Mouse (Mus musculus) adipocyte (in vitro differentiated cells): ENCODE results near the gene Ipo13.

Experiments used
- DNase-seq: peaks from one replicate; pipeline ENCODE4 v3.0.0-alpha.2; 2016; ENCODE audit warnings: low spot score

Ipo13 gene

GRCm38 (mm10) chr4:117914591-117915442 lies at the start of gene Ipo13:
TSS of gene Ipo13 (minus strand) at chr4:117914999.
- DNase-seq: peak; percentile 88

DNA sequence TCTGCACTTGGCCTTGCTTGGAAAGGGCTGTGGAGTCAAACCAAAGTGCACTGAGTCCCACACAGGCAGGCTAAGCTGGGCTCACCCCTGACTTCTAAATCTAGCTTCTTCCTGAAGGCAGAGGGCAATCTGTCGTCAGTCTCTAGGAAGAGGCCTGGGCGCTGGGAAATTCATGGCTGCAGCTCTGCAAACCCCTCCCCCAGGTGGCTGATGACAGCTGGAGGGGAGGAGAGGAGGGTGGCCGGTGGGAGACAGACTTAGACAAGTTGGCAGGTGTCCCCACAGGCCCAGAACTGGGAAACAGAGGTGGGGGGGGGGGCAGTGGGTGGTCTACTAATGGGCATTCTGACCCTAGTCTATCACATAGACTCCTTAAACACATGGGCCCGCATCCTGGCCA lies 42.7 kb upstream of the Ipo13 start:
- DNase-seq: no peak

DNA sequence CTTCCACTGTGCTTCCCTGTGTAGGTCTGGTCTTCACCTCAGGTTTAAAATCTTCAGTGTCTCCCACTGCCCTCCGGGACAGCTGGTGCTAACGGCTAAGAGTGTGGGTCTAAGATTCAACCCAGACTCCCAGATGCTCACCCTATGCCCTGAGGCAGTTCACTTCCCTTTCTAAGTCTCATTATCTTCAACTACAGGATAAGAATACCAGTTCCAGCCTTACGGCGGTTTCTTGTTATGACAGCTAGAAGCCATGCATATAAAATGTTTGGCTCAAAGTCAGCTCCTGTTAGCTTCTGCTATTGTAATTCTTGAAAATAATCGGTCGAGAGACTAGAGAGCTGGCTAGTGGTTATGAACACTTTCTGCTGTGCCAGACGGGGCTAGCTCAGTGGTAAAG lies 32.7 kb upstream of the Ipo13 start:
- DNase-seq: no peak

- DNase-seq: no peak
These were observed 32.0 kb upstream of the Ipo13 start for GRCm38 (mm10) chr4:117946639-117947305.

GRCm38 (mm10) chr4:117943317-117943716 lies 28.5 kb upstream of the Ipo13 start:
- no peak for DNase-seq

DNA sequence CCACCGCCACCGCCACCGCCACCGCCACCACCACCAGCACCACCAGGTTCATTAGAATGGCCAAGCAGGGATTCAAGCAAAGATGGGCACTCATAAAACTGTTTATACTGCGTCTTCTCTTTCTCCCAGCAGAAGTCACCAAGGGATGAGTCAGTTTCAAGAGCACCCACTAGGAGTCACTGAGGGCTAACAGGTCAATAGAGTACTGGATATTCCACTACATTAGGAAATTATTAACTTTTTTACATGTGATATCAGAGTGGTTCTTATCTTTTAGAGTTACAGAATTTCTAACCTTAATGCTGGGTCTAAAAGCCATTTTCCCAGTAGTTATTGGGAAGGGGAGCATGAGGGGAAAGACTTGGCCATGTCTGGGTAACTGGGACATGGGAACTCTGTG lies 22.2 kb upstream of the Ipo13 start:
- no peak for DNase-seq

DNA sequence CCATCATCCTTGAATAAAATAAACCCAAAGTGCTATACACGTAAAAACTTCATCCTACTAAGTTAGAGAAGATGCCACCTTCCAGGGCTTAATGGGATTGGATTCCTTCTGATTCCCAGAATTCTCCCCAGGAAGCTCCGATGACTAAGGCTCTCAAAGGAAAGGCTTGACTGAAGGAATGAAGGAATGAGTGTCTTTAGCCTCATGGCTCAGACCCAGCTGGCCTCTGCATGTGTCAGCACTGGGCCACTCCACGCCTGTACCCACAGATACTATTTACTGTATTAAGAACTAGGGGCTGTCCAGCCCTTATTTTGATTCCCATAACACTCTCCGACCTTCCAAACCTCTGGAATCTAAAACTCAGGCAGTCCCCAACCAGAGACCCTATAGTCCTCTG lies 19.3 kb upstream of the Ipo13 start:
- DNase-seq: no peak

DNA sequence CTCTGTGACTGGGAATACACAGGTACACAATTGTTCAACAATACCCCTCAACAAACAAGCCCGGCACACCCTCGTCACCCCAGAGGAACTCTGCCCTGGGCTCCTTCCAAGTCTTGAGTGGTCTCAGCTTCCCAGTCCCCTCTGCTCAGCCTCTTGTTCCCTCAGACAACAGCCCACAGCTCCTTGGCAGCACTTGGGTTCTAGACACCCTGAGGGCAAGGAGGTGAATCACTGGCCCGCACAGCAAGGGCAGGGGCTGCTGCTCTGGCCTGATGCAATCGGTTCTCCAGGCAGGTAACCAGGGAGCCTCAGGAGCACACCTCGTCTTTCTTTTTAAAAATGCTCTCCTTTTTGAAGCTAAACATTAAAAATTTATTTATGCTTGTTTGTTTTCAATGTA lies 18.4 kb upstream of the Ipo13 start:
- no peak for DNase-seq

- no peak for DNase-seq
These were observed 14.6 kb upstream of the Ipo13 start, which contains the start of gene Artn for GRCm38 (mm10) chr4:117929391-117929881. TSS of gene Artn (minus strand) at chr4:117929763.

DNA sequence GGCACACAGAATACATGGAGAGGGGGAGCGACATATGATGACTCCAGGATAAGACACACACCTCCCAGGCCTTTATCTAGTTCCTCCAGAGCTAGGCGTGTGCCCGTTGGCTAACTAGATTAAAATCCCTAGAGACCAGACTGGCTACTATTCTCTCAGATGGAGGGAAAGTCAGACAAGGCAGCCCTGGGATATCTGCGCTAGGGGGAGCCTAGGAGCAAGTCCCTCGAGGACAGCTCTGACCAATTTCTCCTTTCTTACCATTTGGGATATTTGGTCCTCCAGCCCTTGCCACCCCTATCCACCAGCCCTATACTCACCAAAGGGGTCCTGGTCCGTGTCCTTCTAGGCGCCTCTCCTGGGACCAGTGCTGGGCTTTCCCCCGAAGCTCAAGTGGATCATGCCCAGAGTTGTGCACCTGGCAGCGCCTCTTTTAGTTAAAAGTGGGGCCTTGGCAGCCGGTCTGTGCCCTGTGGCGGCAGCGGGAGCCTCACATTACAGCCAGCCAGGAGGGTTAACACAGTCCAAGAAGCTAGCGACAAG lies 14.0 kb upstream of the Ipo13 start:
- peak; percentile 42 for DNase-seq

- DNase-seq: peak; percentile 22
These were observed 13.4 kb upstream of the Ipo13 start for GRCm38 (mm10) chr4:117928234-117928633.

GRCm38 (mm10) chr4:117926545-117927482 lies 12.0 kb upstream of the Ipo13 start:
- no peak for DNase-seq

DNA sequence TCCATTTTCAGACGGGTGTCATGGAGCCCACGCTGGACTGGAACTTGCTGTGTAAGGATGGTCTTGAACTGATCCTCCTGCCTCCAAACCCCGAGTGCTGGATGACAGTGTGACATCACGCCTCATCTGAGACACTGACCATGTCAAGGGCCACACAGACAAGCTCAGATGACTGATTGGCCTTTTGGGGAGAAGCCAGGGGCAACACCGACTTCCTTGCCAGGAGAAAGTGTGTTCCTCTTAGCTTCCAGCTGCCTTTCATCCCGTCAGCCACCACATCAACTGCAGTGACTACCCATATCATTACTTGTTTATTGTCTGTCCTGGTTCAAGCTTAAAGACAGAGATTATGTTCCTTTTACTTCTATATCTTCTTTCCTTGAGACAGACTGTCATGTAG lies 10.1 kb upstream of the Ipo13 start:
- no peak for DNase-seq

DNA sequence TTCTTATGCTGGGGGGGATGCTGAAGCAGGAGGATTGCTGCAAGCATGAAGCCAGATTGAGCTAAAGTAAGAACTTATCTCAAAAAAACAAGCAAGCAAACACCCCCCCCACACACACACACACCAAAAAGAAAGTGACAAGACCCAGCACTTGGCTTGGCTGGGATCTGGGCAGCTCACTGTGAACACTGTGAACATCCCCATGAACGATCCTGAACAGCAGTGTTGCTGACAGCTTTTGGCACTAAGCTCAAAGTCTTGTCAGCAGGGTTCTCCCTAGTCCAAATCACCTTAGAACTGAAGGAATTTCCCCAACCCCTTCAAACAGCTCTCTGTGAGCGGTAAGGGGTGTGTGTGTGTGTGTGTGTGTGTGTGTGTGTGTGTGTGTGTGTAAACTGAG lies 8.7 kb upstream of the Ipo13 start:
- DNase-seq: no peak

- no peak for DNase-seq
These were observed 6.6 kb upstream of the Ipo13 start for GRCm38 (mm10) chr4:117921358-117921757.

- no peak for DNase-seq
These were observed 4.0 kb upstream of the Ipo13 start for GRCm38 (mm10) chr4:117918762-117919161.

DNA sequence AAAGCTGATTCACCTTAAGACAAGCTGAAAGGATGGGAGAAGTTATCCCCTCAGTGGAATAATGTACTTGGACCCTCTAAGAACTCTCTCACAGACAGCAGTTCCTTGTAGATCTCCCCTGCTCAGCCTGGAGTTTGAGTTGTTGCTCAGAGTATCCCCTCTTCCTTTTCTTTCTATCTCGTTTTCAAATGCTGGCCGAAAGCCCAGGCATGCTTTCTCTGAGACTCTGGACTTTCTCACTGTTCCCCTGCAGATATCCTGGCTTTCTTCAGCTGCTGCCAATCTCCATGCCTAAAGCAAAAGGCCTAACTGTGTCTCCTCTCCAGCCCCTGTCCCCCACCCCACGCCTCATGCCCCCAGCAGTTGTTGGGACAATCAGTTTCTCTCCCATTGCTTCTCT lies 3.5 kb upstream of the Ipo13 start:
- no peak for DNase-seq

- no peak for DNase-seq
These were observed 3.0 kb upstream of the Ipo13 start for GRCm38 (mm10) chr4:117917847-117918246.

DNA sequence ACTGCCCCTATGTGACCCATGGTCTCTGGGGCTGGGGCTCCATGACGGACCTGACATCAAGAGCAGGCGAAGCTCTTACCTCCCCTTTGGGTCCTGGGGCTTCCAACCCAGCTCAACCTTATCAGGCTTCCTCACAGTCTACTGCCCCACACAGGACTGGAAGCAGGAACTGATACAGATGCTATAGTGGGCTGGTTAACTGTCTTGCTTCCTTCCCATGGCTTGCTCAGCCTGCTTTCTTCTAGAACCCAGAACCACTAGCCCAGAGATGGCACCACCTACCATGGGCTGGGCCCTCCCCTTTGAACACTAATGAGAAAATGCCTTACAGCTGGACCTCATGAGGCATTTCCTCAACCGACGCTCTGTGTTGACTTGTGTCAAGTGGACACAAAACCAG lies 2.6 kb upstream of the Ipo13 start:
- DNase-seq: no peak

DNA sequence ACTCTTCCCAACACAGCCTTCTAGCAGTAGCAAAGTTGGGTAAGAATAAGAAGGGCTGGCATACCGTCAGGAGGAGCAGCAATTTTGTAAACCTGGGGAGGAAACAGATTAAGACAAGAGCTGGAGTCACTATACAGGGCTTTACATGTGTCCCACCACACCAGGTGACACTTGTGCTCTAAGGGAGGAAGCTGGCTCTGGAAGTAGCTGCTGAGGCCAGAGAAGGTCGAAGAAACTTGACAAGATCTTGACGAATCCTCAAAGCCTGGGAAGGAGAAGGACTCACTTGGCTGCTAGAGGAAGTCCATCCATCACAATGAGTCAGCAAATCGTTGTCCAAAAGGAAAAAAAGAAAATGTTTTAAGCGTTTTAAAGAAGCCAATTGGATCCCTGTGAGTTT lies 1.6 kb upstream of the Ipo13 start:
- no peak for DNase-seq

DNA sequence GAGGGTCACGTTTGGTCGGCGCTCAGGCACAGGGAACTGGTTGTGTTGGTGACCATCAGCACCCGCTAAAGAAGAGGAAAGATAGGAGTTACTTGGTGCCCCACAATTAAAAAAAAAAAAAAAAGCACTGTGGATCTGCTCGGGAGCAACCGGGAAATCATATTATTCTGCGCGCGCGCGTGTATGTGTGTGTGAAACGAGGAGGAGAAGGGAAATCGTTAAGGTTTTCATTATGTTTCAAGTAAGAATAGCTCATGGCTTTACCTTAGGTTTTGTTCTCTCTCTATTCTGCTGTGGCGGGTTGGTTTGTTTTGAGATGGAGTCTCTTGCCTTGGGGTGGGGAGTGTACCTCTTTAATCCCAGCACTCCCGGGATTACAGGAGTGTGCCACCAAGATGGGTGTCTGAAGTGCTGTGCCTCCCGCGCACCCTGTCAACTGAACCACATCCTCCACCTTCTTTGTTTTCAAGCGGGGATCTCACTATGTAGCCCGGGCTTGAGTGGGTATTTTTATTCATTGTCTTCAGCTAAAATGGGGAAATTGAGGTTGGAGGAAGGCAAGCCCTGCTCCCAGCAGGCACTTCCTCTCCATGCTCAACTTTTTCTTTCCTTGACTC lies 798 bp upstream of the Ipo13 start:
- peak; percentile 7 for DNase-seq
